Comparison of ENCODE assay signal across 23 mouse cellular contexts in genomic region chr14:30247606-30248005, GRCm38 (mm10).
"Had no signal": no experiment of that assay in that cellular context is flagged by ENCODE, and none has a peak within 500 bp of the region (broad histone marks: within the 10 kb centered on the region; RNA-seq: fewer than 3 reads in every experiment).

No protein-coding gene starts in this region.

- H3K9me3 ChIP-seq: heart, embryonic 10.5 days; heart, embryonic 12.5 days; hindbrain, embryonic 13.5 days; hindbrain, embryonic 15.5 days; limb, embryonic 10.5 days; limb, embryonic 12.5 days had no signal

- H3K4me2 ChIP-seq: heart, embryonic 12.5 days; hindbrain, embryonic 13.5 days; hindbrain, embryonic 15.5 days; limb, embryonic 12.5 days; liver, embryonic 11.5 days had no signal

- DNase-seq: gastrocnemius, adult 2 months; gastrocnemius, postnatal 10 days; gastrocnemius, postnatal 25 days; heart, adult 18-20 months; heart, postnatal 14 days; heart, postnatal 36 days; kidney, adult 18-20 months; kidney, adult 8-10 months; kidney, postnatal 10 days; kidney, postnatal 25 days; kidney, postnatal 4 days; liver had no signal

- H3K4me3 ChIP-seq: gastrocnemius, adult 2 months; heart, embryonic 10.5 days; heart, embryonic 12.5 days; hindbrain, embryonic 13.5 days; hindbrain, embryonic 15.5 days; layer of hippocampus, adult 2 months; left cerebral cortex, adult 2 months; limb, embryonic 10.5 days; limb, embryonic 12.5 days had no signal

- H3K9ac ChIP-seq: heart, embryonic 12.5 days; hindbrain, embryonic 13.5 days; hindbrain, embryonic 15.5 days; limb, embryonic 12.5 days had no signal

- H3K27me3 ChIP-seq: heart, embryonic 12.5 days; hindbrain, embryonic 13.5 days; hindbrain, embryonic 15.5 days; limb, embryonic 12.5 days had no signal

- ATAC-seq: hindbrain, postnatal 0 days; intestine, embryonic 16.5 days had no signal

- H3K27ac ChIP-seq: gastrocnemius, adult 2 months; heart, embryonic 10.5 days; hindbrain, embryonic 13.5 days; hindbrain, embryonic 15.5 days; hindbrain, postnatal 0 days; left cerebral cortex, adult 2 months; limb, embryonic 10.5 days; limb, embryonic 12.5 days had no signal

- H3K36me3 ChIP-seq: heart, embryonic 10.5 days; heart, embryonic 12.5 days; hindbrain, embryonic 13.5 days; hindbrain, embryonic 15.5 days; limb, embryonic 10.5 days; limb, embryonic 12.5 days had no signal

- H3K4me1 ChIP-seq: hindbrain, embryonic 15.5 days had no signal
